8 mouse cellular contexts compared by ENCODE assay signal in the genomic region with DNA sequence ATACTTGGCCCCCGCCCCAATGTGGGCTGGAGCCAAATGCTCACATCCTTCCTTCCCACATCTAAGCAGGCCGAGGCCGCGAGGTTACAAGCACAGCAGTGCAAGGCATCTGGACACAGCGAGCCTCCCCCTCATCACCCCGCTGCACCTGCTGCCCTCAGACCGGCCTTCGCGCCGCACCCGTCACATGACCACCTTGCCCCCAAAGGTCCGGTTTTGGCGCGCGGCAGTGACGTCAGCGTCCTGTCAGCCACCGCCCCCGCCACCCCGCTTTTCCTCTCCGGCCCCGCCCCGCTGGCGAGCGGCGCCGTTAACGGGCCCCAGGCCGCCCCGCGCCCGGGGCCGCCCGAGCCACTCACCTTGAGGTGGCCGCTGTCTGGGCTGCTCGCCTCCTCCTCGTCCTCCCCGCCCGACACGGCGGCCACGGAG. TPM values are rescaled to one million over a fixed set of nuclear protein-coding genes. Genes with fewer than 3 reads are reported as not detected.
DNase-seq lines count a peak whose midpoint lies in the region; ATAC-seq and TF ChIP-seq lines count a peak whose summit lies in the region.

No protein-coding gene starts in this region.

- H3K4me3 ChIP-seq in bone marrow, adult 2 months (replicated peaks; ENCODE audit: control insufficient read depth, low read depth, low read length), result peak overlapping the region; percentile 89
- H3K4me3 ChIP-seq in embryonic fibroblast, embryonic 13.5 days (ENCODE audit: insufficient read depth, low read length), result peak overlapping the region; percentile 63
- peak overlapping the region; percentile 94 for H3K4me3 ChIP-seq in heart, embryonic 11.5 days (ENCODE audit: low read depth, low read length)
- peak overlapping the region; percentile 78 for H3K4me3 ChIP-seq in kidney, embryonic 16.5 days (ENCODE audit: low read length)
- H3K4me3 ChIP-seq in liver, embryonic 13.5 days (replicated peaks), result peak overlapping the region; percentile 94
- peak overlapping the region; percentile 91 for H3K4me3 ChIP-seq in stomach, embryonic 14.5 days (ENCODE audit: low read depth, low read length)

- no peaks in the 10 kb centered on the region for H3K9me3 ChIP-seq in heart, embryonic 11.5 days (replicated peaks; ENCODE audit: control insufficient read depth, low read length)
- H3K9me3 ChIP-seq in kidney, embryonic 16.5 days (ENCODE audit: low read length), result no peaks in the 10 kb centered on the region
- no peaks in the 10 kb centered on the region for H3K9me3 ChIP-seq in liver, embryonic 13.5 days (replicated peaks)
- H3K9me3 ChIP-seq in stomach, embryonic 14.5 days (ENCODE audit: control insufficient read depth, low read depth, low read length), result no peaks in the 10 kb centered on the region

- no peaks in the 10 kb centered on the region for H3K27me3 ChIP-seq in heart, embryonic 11.5 days (ENCODE audit: control insufficient read depth, insufficient read depth, low read length)
- peaks cover 2% of the 10 kb centered on the region; the same call in 1 of the 2 replicates for H3K27me3 ChIP-seq in kidney, embryonic 16.5 days (ENCODE audit: insufficient read depth, low read length)
- H3K27me3 ChIP-seq in liver, embryonic 13.5 days, result peaks cover 8% of the 10 kb centered on the region
- H3K27me3 ChIP-seq in stomach, embryonic 14.5 days (ENCODE audit: control insufficient read depth, insufficient read depth, low read length), result no peaks in the 10 kb centered on the region

- peak overlapping the region; percentile 88 for H3K4me2 ChIP-seq in heart, embryonic 11.5 days
- H3K4me2 ChIP-seq in kidney, embryonic 16.5 days (replicated peaks; ENCODE audit: low read depth, low read length), result peak overlapping the region; percentile 88
- peak overlapping the region; percentile 97 for H3K4me2 ChIP-seq in liver, embryonic 13.5 days
- H3K4me2 ChIP-seq in stomach, embryonic 14.5 days (replicated peaks; ENCODE audit: low read depth, low read length), result peak overlapping the region; percentile 82

- peak; percentile 93 for DNase-seq in A20 (ENCODE audit: low read depth, low spot score)
- DNase-seq in liver, embryonic 13.5 days, result peak; percentile 86
- peak; percentile 88 to 89 for DNase-seq in natural killer cell, adult 2 months (ENCODE audit: low spot score in 2 of 2)

- peak overlapping the region; percentile 96 for H3K27ac ChIP-seq in bone marrow, adult 2 months (ENCODE audit: control insufficient read depth, insufficient read depth, low read depth, low read length, poor library complexity)
- peak overlapping the region; percentile 60 for H3K27ac ChIP-seq in embryonic fibroblast, embryonic 13.5 days (ENCODE audit: insufficient read depth, low read length)
- H3K27ac ChIP-seq in heart, embryonic 11.5 days (ENCODE audit: low read depth, low read length), result peak overlapping the region; percentile 97
- peak overlapping the region; percentile 95 for H3K27ac ChIP-seq in kidney, embryonic 16.5 days (ENCODE audit: low read length)
- H3K27ac ChIP-seq in liver, embryonic 13.5 days, result peak overlapping the region; percentile 98
- H3K27ac ChIP-seq in stomach, embryonic 14.5 days (ENCODE audit: low read length), result peak overlapping the region; percentile 94

- under 1% methylated on average over 42 of the region's 42 CpGs for WGBS in bone marrow, adult 2 months
- under 1% methylated on average over 39 of the region's 42 CpGs for WGBS in heart, embryonic 11.5 days (ENCODE audit: insufficient replicate concordance)
- WGBS in kidney, embryonic 16.5 days, result 0% methylated on average over 30 of the region's 42 CpGs
- WGBS in liver, embryonic 13.5 days (ENCODE audit: insufficient replicate concordance), result under 1% methylated on average over 41 of the region's 42 CpGs
- under 1% methylated on average over 42 of the region's 42 CpGs for WGBS in stomach, embryonic 14.5 days

- H3K9ac ChIP-seq in heart, embryonic 11.5 days (ENCODE audit: low read depth, low read length), result peak overlapping the region; percentile 92
- peak overlapping the region; percentile 80 for H3K9ac ChIP-seq in kidney, embryonic 16.5 days (replicated peaks; ENCODE audit: low read length)
- peak overlapping the region; percentile 98 for H3K9ac ChIP-seq in liver, embryonic 13.5 days
- H3K9ac ChIP-seq in stomach, embryonic 14.5 days (replicated peaks; ENCODE audit: low read depth, low read length), result peak overlapping the region; percentile 74

- peak; percentile 60; the same call in 1 of the 2 replicates for TF ChIP-seq POLR2A in bone marrow, adult 2 months (IDR thresholded peaks at IDR 0.05; ENCODE audit: borderline replicate concordance, control insufficient read depth, low read depth, low read length)
- TF ChIP-seq POLR2A in embryonic fibroblast, embryonic 13.5 days (IDR thresholded peaks at IDR 0.05; ENCODE audit: low read depth, low read length), result peak; percentile 49

- TF ChIP-seq CTCF in bone marrow, adult 2 months (IDR thresholded peaks at IDR 0.05; ENCODE audit: control insufficient read depth, insufficient read depth, low read length), result no peak
- TF ChIP-seq CTCF in embryonic fibroblast, embryonic 13.5 days (IDR thresholded peaks at IDR 0.05; ENCODE audit: borderline replicate concordance, insufficient read depth, low read length), result no peak

- ATAC-seq in heart, embryonic 11.5 days (replicated peaks; ENCODE audit: insufficient number of reproducible peaks, low FRiP score, low TSS enrichment), result peak; percentile 16
- peak; percentile 29 for ATAC-seq in kidney, embryonic 16.5 days (ENCODE audit: low FRiP score, low TSS enrichment)
- ATAC-seq in liver, embryonic 13.5 days (ENCODE audit: low read depth), result peak; percentile 19
- peak; percentile 5; the same call in 1 of the 2 replicates for ATAC-seq in stomach, embryonic 14.5 days (ENCODE audit: insufficient number of reproducible peaks, insufficient read depth, low FRiP score, low read depth)

- H3K4me1 ChIP-seq in bone marrow, adult 2 months (ENCODE audit: control insufficient read depth, insufficient read depth, low read length), result peaks cover 2% of the 10 kb centered on the region
- peaks cover 7% of the 10 kb centered on the region for H3K4me1 ChIP-seq in embryonic fibroblast, embryonic 13.5 days (ENCODE audit: control insufficient read depth, insufficient read depth, low read length)
- H3K4me1 ChIP-seq in heart, embryonic 11.5 days (ENCODE audit: control insufficient read depth, insufficient read depth, low read length), result peaks cover 23% of the 10 kb centered on the region
- peaks cover 31% of the 10 kb centered on the region for H3K4me1 ChIP-seq in kidney, embryonic 16.5 days (ENCODE audit: insufficient read depth, low read length)
- peaks cover 53% of the 10 kb centered on the region for H3K4me1 ChIP-seq in liver, embryonic 13.5 days (replicated peaks)
- H3K4me1 ChIP-seq in stomach, embryonic 14.5 days (ENCODE audit: control insufficient read depth, insufficient read depth, low read length), result peaks cover 18% of the 10 kb centered on the region; the same call in 1 of the 2 replicates

- H3K36me3 ChIP-seq in heart, embryonic 11.5 days (ENCODE audit: control insufficient read depth, insufficient read depth, low read length), result no peaks in the 10 kb centered on the region
- H3K36me3 ChIP-seq in kidney, embryonic 16.5 days (ENCODE audit: insufficient read depth, low read length), result no peaks in the 10 kb centered on the region
- H3K36me3 ChIP-seq in liver, embryonic 13.5 days, result peaks cover 8% of the 10 kb centered on the region
- H3K36me3 ChIP-seq in stomach, embryonic 14.5 days (ENCODE audit: control insufficient read depth, insufficient read depth, low read length), result no peaks in the 10 kb centered on the region

RNA-seq across cellular contexts. Expression of gene Zfp367, which starts 0.7 kb away (rescaled TPM):
- 19.3 and 24.3 TPM in 2 replicates for polyA plus RNA-seq in bone marrow, adult 2 months (2011; ENCODE audit: insufficient read depth, insufficient read length, low replicate concordance, missing spikeins)
- polyA plus RNA-seq in embryonic fibroblast, embryonic 13.5 days (2011; ENCODE audit: insufficient read length, low read depth, missing spikeins), result 18.6 and 21.2 TPM in 2 replicates
- polyA plus RNA-seq in heart, embryonic 11.5 days (2014; fragmentation: Nextera tagmentation; extraction: Ambion mirVana), result 23.7 and 25.4 TPM in 2 replicates
- 16.2 and 17.4 TPM in 2 replicates for polyA plus RNA-seq in kidney, embryonic 16.5 days (2015; fragmentation: Nextera tagmentation; extraction: Ambion mirVana)
- polyA plus RNA-seq in liver, embryonic 13.5 days (2015; fragmentation: Nextera tagmentation; extraction: Ambion mirVana), result 21.9 and 25.7 TPM in 2 replicates
- 22.1 and 26.1 TPM in 2 replicates for polyA plus RNA-seq in stomach, embryonic 14.5 days (2014; fragmentation: Nextera tagmentation; extraction: Ambion mirVana)

RNA-seq across cellular contexts. Expression of gene Habp4, which starts 9.4 kb away (rescaled TPM):
- 5.4 and 7.1 TPM in 2 replicates for polyA plus RNA-seq in bone marrow, adult 2 months (2011; ENCODE audit: insufficient read depth, insufficient read length, low replicate concordance, missing spikeins)
- 25.6 and 26.5 TPM in 2 replicates for polyA plus RNA-seq in embryonic fibroblast, embryonic 13.5 days (2011; ENCODE audit: insufficient read length, low read depth, missing spikeins)
- 42.2 and 50.2 TPM in 2 replicates for polyA plus RNA-seq in heart, embryonic 11.5 days (2014; fragmentation: Nextera tagmentation; extraction: Ambion mirVana)
- polyA plus RNA-seq in kidney, embryonic 16.5 days (2015; fragmentation: Nextera tagmentation; extraction: Ambion mirVana), result 28.4 and 29.1 TPM in 2 replicates
- 7.5 and 9.1 TPM in 2 replicates for polyA plus RNA-seq in liver, embryonic 13.5 days (2015; fragmentation: Nextera tagmentation; extraction: Ambion mirVana)
- 26.1 and 27.1 TPM in 2 replicates for polyA plus RNA-seq in stomach, embryonic 14.5 days (2014; fragmentation: Nextera tagmentation; extraction: Ambion mirVana)

RNA-seq across cellular contexts. Expression of gene Slc35d2, which starts 23.1 kb away (rescaled TPM):
- polyA plus RNA-seq in bone marrow, adult 2 months (2011; ENCODE audit: insufficient read depth, insufficient read length, low replicate concordance, missing spikeins), result 3.1 and 11.7 TPM in 2 replicates
- 12.8 and 14.1 TPM in 2 replicates for polyA plus RNA-seq in embryonic fibroblast, embryonic 13.5 days (2011; ENCODE audit: insufficient read length, low read depth, missing spikeins)
- 7.4 and 8.2 TPM in 2 replicates for polyA plus RNA-seq in heart, embryonic 11.5 days (2014; fragmentation: Nextera tagmentation; extraction: Ambion mirVana)
- 5.6 and 5.8 TPM in 2 replicates for polyA plus RNA-seq in kidney, embryonic 16.5 days (2015; fragmentation: Nextera tagmentation; extraction: Ambion mirVana)
- 5.6 and 6.0 TPM in 2 replicates for polyA plus RNA-seq in liver, embryonic 13.5 days (2015; fragmentation: Nextera tagmentation; extraction: Ambion mirVana)
- 5.1 and 6.4 TPM in 2 replicates for polyA plus RNA-seq in stomach, embryonic 14.5 days (2014; fragmentation: Nextera tagmentation; extraction: Ambion mirVana)

Comparison
In these comparisons a context has a peak if more than half of its experiments do, and no peak if none do; other contexts are left out.
1. Peak in every context shown above with its lines: DNase-seq, ATAC-seq, H3K4me3 ChIP-seq and H3K27ac ChIP-seq.